ENCODE assay signal across 23 mouse cellular contexts in the genomic region with DNA sequence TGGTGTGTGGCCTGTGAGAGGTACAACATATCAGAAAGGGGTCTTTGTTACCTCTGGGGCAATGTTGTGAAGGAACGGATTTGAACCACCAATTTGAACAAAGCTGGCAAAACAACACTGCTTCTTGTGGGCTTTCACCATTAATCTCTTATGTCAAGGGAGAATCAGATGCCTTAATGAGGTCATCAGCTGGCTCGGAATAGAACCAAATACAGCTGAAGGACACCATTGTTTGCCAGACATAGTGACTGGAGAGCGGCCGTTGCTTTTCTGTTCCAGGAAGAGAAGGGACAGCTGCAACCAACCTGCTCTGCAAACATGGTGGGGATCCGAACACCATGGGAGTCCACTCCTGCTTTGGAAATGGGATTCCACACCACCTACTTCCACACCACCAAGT.
DNase-seq lines count a peak whose midpoint lies in the region; ATAC-seq and TF ChIP-seq lines count a peak whose summit lies in the region.
"Had no signal": no experiment of that assay in that cellular context is flagged by ENCODE, and none has a peak within 500 bp of the region (broad histone marks: within the 10 kb centered on the region; RNA-seq: fewer than 3 reads in every experiment).

No protein-coding gene starts in this region.

- ATAC-seq in stomach, postnatal 0 days (ENCODE audit: low FRiP score, low TSS enrichment): no peak
- ATAC-seq: CD4-positive, CD25-positive, alpha-beta regulatory T cell, adult 4 months; forebrain, embryonic 15.5 days; inflammation-experienced regulatory T-cells, adult 6 months; intestine, postnatal 0 days had no signal

- no peak overlapping the region for H3K4me3 ChIP-seq in gastrocnemius, adult 2 months
- H3K4me3 ChIP-seq in stomach, postnatal 0 days (ENCODE audit: low read depth, low read length): no peak overlapping the region
- H3K4me3 ChIP-seq: embryonic facial prominence, embryonic 12.5 days; forebrain, embryonic 15.5 days; heart, embryonic 10.5 days; hindbrain, embryonic 10.5 days; hindbrain, embryonic 15.5 days had no signal

- no peaks in the 10 kb centered on the region for H3K27me3 ChIP-seq in stomach, postnatal 0 days (ENCODE audit: control insufficient read depth, insufficient read depth, low read length)
- H3K27me3 ChIP-seq: embryonic facial prominence, embryonic 12.5 days; forebrain, embryonic 15.5 days; hindbrain, embryonic 15.5 days had no signal

- no peaks in the 10 kb centered on the region for H3K36me3 ChIP-seq in stomach, postnatal 0 days (ENCODE audit: control insufficient read depth, insufficient read depth, low read length)
- H3K36me3 ChIP-seq: embryonic facial prominence, embryonic 12.5 days; forebrain, embryonic 15.5 days; G1E; heart, embryonic 10.5 days; hindbrain, embryonic 10.5 days; hindbrain, embryonic 15.5 days had no signal

- TF ChIP-seq EP300 in stomach, postnatal 0 days (optimal IDR thresholded peaks at IDR 0.05): no peak

- intact Hi-C loops in gastrocnemius, adult 2 months (cut with DNase I): no loop called here

- H3K4me1 ChIP-seq in stomach, postnatal 0 days (replicated peaks; ENCODE audit: control insufficient read depth, insufficient read depth): no peaks in the 10 kb centered on the region
- H3K4me1 ChIP-seq: embryonic facial prominence, embryonic 12.5 days; forebrain, embryonic 15.5 days; heart, embryonic 10.5 days; hindbrain, embryonic 10.5 days; hindbrain, embryonic 15.5 days had no signal

- H3K9ac ChIP-seq in stomach, postnatal 0 days (ENCODE audit: low read length): no peak overlapping the region
- H3K9ac ChIP-seq: embryonic facial prominence, embryonic 12.5 days; forebrain, embryonic 15.5 days; hindbrain, embryonic 15.5 days had no signal

- no peak overlapping the region for H3K27ac ChIP-seq in gastrocnemius, adult 2 months
- H3K27ac ChIP-seq in stomach, postnatal 0 days (replicated peaks): no peak overlapping the region
- H3K27ac ChIP-seq: embryonic facial prominence, embryonic 12.5 days; forebrain, embryonic 15.5 days; heart, embryonic 10.5 days; hindbrain, embryonic 10.5 days; hindbrain, embryonic 15.5 days had no signal

- peak; percentile 50 to 81 for DNase-seq in adrenal gland, adult (ENCODE audit: inconsistent age in 2 of 2, low spot score in 1 of 2)
- DNase-seq in adrenal gland, postnatal 4 days (ENCODE audit: low spot score in 2 of 2): no peak
- peak; percentile 69 for DNase-seq in layer of hippocampus, adult 9-11 months
- no peak for DNase-seq in layer of hippocampus, postnatal 14 days (ENCODE audit: low spot score in 2 of 2)
- peak; percentile 15 for DNase-seq in adrenal gland, postnatal 25 days
- DNase-seq in telencephalon, adult 2 months (ENCODE audit: low read depth, low spot score): peak; percentile 38
- DNase-seq in gastrocnemius, adult 2 months: no peak
- DNase-seq in stomach, postnatal 0 days (ENCODE audit: low spot score): no peak
- DNase-seq: B cell, adult 2 months; cerebellum, adult 2 months; cerebellum, postnatal 10 days; embryo, embryonic 11 days; gastrocnemius, postnatal 10 days; heart, adult 18-20 months had no signal

- no peak for TF ChIP-seq CTCF in gastrocnemius, adult 2 months (IDR thresholded peaks at IDR 0.05)
- TF ChIP-seq CTCF in stomach, postnatal 0 days (IDR thresholded peaks at IDR 0.05; ENCODE audit: low read depth): no peak

- 49% methylated on average over 5 of the region's 5 CpGs for WGBS in stomach, postnatal 0 days

- no peak overlapping the region for H3K4me2 ChIP-seq in stomach, postnatal 0 days (replicated peaks; ENCODE audit: low read depth)
- H3K4me2 ChIP-seq: embryonic facial prominence, embryonic 12.5 days; forebrain, embryonic 15.5 days; hindbrain, embryonic 15.5 days had no signal

- H3K9me3 ChIP-seq in stomach, postnatal 0 days (ENCODE audit: control insufficient read depth, low read length): no peaks in the 10 kb centered on the region
- H3K9me3 ChIP-seq: forebrain, embryonic 15.5 days; heart, embryonic 10.5 days; hindbrain, embryonic 15.5 days had no signal

Comparison
In these comparisons a context has a peak if more than half of its experiments do, and no peak if none do; other contexts are left out.
1. DNase-seq: peak in adrenal gland, adult (2 of 2), layer of hippocampus, adult 9-11 months (single experiment), adrenal gland, postnatal 25 days (single experiment) and telencephalon, adult 2 months (single experiment); none in adrenal gland, postnatal 4 days (0 of 2), layer of hippocampus, postnatal 14 days (0 of 2), gastrocnemius, adult 2 months (single experiment) and stomach, postnatal 0 days (single experiment).